Mouse (Mus musculus) lung, postnatal 36 days (tissue): ENCODE results near the gene Gstz1.

Experiments
- DNase-seq: peaks from one replicate; pipeline ENCODE4 v3.0.0; 2022; ENCODE audit warnings: mixed read lengths

The Gstz1 gene

GRCm38 (mm10) chr12:87146966-87147365 lies at the start of gene Gstz1:
Gene Gstz1, plus strand, starts transcription at chr12:87147165.
- DNase-seq = peak; percentile 95

- DNase-seq = peak; percentile 11
Measured at GRCm38 (mm10) chr12:87100331-87100730, 46.6 kb upstream of the Gstz1 start.

DNA sequence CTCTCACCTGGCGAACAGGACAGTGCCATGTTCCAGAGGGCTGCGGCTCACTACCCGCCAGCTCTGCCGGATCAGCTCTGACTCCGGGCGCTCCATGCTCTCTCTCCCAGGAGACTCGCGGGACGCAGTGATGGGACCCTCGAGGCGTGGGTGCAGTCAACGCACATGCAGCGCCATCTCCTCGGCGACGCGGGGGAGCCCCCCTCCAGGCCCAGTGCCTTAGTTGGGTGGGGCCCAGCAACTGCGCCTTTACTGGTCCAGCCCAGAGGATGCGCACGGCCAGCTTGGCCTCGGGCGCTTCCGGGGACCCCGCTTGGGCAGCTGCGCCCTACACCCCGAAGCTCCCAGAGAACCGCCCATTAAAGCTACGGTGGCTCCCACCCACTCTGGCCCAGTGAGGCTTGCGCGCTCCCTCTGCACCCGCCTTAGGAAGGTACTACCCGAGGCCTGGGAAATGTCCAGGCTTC lies 44.8 kb upstream of the Gstz1 start, which contains the start of gene Ngb:
Gene Ngb (minus strand): TSS at position 375 of the 467 bp plus-strand sequence.
- DNase-seq = peak; percentile 4

DNA sequence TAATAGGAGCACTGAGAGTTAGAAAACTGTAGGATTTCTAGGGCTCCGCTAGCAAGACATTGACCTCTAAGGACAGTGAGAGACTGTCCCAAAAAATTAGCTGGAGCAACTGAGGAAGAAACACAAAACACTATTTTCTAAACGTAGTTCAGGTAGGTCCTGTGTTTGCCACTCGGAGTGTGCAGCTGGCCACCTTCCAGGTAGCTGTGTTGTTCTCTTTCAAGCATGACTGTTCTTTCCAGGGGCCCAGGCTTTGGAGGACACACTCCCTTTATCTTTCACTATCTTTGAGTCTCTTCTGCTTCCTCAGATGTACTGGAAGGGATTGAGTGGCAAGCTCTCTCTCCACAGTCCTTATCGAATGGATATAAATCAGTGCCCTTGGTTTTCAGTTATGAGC lies 43.5 kb upstream of the Gstz1 start:
- DNase-seq = no peak

DNA sequence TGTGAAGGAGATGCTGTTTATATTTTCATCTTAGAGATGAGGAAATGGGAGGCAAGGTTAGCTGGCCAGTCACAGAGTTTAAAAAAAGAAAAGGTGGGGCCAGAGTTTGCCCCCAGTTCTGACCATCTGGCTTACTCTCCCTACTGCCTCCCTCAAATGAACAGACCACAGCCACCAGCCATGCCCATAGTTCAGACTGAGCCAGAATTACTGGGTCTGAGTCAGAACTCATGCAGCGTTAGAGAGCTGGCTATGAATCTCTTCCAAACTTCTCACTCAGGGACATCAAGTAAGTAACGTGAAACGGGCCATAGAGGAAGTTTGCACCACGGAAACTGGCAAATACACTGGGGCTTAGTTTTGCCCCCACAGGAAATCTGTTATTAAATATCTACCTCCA lies 42.2 kb upstream of the Gstz1 start:
- DNase-seq = no peak

DNA sequence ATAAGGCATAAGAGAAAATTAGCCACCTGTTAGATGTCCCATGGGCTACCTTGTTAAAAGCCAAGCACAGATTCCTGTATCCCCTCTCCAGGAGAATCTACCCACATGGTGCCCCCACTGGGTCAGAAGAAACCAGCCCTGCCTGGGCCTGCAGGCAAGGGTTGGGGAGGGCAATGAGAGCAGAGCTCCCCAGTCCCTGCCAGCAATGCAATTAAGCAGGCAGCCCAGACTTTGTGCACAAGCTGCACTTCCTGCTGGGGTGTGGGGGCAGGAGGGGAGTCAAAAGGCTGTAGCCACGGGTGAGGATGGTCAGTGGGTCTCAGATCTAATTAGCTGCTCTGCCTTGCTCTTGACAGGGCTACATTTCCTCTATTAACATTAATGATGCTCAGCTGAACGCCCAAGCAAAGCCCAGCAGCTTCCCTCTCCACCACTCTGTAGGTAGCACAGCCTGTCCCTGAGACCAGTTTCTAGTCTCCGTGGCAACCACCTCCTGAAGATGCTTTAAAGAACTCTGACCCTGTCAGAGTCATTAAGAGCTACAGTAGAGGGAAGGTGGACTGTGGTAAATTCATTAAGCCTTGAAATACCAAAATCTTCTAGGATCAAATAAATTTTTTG lies 39.5 kb upstream of the Gstz1 start:
- no peak for DNase-seq

GRCm38 (mm10) chr12:87121918-87122589 lies 24.9 kb upstream of the Gstz1 start:
- no peak for DNase-seq

DNA sequence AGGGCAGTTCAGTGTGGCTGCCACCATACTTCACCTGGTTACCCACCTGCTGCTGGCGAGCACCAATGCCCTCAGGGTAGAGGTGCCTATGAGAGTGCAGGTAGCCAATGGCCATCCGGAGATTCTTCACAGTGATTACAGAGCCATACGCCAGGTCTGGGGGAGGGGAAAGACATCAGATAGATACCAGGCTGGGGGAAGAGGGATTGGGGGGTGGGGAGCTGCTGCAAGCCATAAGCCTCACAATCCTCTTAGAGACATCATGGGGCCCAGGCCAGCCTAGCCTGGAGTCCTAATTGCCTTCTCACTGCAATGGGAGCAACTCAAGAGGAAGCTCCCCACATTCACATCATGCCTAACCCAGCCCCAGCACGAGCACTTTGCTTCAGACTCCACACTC lies 19.7 kb upstream of the Gstz1 start:
- DNase-seq = no peak

DNA sequence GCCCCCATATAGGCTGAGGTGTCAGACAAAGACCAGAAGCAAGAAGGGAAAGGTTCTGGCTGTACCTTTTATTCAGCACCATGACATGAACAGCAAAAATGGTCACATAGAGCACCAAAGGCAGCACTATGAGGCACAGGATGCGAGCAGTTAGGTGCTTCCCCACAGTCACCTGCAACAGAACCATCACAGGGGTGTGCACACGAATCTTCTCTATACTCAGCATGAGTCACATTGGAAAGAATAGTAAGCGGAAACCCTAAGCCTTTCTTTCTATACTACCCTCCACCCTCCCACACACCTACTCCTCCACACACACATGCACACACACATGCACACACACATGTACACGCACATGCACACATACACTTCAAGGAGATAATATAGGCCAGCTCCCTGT lies 16.7 kb upstream of the Gstz1 start:
- no peak for DNase-seq

DNA sequence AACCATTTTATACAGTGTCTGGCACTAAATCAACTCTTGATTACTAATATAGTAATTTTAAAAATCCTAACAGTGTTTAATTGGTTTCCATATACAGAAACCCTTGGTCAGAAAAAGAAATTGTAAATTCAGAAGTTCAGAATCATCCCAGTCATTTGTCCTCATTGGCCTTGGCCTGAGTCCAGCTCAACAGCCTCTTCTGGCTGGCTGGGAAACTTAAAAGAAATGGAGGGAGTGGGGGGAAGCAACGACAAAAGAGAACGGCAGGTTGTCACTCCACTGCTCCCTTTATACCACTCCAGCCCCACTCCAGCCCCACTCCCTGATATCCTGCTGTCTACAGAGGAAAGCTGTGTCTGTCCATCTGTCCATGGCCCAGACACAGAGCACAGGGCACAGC lies 15.8 kb upstream of the Gstz1 start:
- no peak for DNase-seq

GRCm38 (mm10) chr12:87131619-87132018 lies 15.3 kb upstream of the Gstz1 start:
- peak; percentile 76 for DNase-seq

- DNase-seq = peak; percentile 14
Measured at GRCm38 (mm10) chr12:87132210-87132609, 14.8 kb upstream of the Gstz1 start.

- no peak for DNase-seq
Measured at GRCm38 (mm10) chr12:87132784-87133183, 14.2 kb upstream of the Gstz1 start.

DNA sequence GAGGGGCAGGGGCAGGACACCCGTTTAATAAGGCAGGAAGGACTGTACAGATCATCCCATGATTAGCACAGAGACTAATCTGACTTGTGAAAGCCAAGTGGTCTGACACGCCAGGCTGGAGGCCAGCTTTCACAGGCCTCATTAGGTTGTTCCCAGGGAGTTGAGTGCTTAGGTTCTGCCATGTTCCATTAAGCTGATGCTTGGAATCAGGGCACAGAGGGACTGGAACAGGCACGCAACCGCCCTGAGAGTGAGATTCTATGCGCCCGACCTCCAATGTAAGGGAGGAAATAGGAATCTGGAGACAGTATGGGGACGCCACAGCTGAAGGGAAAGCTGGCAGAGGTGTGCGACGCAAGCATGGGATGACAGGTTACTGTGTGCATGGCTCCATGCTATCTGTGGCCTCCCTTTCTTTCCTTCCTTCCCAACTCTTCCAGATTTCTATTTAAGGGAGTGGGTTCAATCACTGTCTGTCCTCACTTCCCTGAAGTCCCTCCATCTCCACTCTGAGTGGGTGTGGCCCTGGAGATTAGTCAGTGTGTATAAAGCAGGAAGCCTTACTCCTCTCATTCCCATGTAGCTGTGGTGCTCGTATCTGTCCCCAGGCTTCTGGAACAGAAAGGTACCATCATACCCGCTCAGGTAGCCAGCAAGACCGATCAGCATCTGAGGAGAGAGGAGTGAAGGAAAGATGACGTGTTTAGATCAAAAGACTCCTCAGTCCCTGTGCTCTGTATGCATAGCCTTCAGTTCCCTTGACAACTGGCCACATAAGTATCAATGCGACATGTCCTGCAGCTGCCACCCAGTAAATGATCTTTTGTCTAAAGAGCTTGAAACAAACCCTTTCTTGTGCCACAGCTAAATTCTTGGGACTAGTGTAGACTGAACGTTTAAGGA lies 9.3 kb upstream of the Gstz1 start:
- DNase-seq = no peak

- DNase-seq = no peak
Measured at GRCm38 (mm10) chr12:87138342-87138701, 8.6 kb upstream of the Gstz1 start.

GRCm38 (mm10) chr12:87138768-87139167 lies 8.2 kb upstream of the Gstz1 start:
- DNase-seq = no peak

DNA sequence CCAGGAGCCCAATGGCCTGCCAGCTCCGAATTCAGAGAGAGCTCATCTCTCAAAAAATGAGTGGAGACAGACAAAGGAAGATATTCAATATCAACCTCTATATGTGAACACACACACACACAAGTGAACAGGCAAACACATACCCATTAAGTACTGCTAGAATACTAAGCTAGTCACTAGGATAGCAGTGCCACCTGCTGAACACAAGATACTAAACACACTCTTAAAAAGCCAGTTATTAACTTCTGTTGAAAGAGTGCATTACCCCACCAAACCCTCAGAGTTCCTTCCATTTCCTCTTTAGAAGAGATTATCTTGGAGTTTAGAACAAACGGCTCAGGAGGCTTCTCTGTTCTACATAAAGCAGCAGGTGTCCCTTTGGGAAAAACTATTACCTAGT lies 4.8 kb upstream of the Gstz1 start:
- no peak for DNase-seq

DNA sequence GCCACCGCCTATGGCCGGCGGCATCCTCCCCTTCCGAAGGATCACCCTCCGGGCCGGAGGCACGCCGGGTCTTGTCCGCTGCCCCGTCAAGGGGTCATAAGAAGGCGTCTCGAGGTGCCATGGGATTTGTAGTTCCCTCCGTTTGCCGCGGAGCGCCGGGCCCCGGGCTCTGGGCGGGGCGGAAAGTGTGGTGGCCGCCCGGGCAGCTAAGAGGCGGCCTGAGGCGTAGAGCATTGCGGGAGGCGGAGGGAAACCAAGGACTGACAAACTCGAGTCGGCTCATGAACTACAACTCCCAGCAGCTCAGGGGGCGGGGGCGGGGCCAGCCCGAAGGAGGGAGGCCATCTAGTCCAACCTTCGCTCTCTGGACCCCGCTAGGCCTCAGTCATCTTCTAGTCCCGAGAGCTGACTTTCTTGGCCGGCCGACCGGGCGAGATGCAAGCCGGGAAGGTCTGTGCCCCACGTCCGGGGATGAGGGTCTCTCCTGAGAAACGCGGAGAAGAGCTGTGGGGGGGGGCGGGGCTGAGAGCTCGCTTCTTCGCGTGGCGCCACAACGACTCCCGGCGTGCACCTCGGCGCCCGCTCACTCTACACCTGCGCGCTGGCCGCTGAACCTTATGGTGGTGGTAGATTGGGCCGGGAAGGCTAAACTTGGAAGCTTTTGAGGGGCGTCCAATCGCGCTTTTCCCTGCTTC lies 577 bp downstream of the Gstz1 start, which contains the start of gene Pomt2:
Gene Pomt2 (minus strand): TSS at position 574 of the 695 bp plus-strand sequence.
- peak; percentile 97 for DNase-seq

GRCm38 (mm10) chr12:87148136-87148535 lies 1.2 kb downstream of the Gstz1 start:
- DNase-seq = peak; percentile 14

DNA sequence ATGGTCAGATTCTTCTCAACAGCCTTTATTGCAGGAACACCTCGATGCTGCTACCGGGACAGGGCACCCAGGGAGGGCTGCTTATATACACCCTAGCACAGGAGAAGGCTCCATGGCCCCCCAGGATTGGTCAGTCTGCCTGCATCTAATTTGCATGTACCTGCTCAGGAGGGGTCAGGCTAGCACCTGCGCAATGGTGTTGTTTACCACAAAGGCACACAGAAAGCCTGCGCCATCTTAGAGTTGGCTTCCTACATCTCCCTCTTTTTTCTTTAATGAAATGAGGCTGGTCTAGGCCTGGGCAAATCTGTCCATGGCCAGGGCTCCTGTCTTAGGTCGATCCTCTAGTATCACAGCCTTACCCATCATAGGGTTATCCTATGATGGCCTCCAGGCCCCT lies 2.5 kb downstream of the Gstz1 start:
- DNase-seq = no peak

DNA sequence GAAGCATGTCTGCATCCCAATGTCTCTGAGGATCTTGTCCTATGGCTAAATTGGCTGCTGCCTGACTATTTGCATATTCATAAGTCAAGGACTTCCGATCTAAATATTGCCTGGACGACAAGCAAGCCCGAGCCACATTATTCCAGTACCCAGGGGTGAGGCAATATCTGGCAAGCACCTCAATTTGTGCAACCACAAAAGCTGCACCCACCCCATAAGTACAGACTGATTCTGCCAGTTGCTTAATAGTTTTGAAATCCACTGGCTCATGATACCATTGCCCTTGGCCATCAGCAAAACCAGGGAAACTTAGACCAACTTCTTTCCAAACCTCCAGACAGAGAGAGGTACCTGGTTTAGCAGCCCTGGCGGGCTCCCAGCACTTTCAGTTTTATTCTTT lies 7.5 kb downstream of the Gstz1 start:
- DNase-seq = peak; percentile 76

DNA sequence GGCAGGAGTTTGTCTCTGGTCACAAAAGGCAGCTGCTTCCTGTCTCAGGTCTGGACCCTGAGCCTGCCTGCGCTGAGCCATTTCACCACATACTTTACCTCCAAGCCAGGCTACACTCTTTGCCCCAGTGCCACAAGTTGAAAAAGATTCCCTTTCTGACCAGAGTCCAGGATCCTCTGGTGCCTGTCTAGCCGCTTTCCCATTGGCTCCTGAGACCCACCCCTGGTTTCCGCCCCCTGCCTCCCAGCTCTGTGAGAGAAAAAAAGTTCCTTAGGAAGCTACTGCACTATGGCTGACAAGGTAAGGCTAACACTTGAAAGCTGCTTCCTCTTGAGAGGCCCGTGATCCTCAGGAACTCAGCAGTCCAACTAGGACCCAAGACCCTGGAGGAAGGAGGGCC lies 10.4 kb downstream of the Gstz1 start:
- peak; percentile 67 for DNase-seq

- DNase-seq = peak; percentile 61
Measured at GRCm38 (mm10) chr12:87158099-87158498, 11.1 kb downstream of the Gstz1 start.
